Mouse (Mus musculus) small intestine, adult 2 months (tissue): ENCODE measurements around the gene Stom. TPM values are rescaled to one million over a fixed set of nuclear protein-coding genes. Genes with fewer than 3 reads are reported as not detected.

ENCODE experiments used
- H3K27ac ChIP-seq: fragments of 200-500 bp; 2 replicates; pipeline ENCODE4 v1.5.1; 2012; ENCODE audit warnings: low read depth, low read length, control low read depth, inconsistent platforms; ENCODE audit not compliant: insufficient read depth
- H3K27me3 ChIP-seq: fragments of 200-500 bp; 2 replicates; pipeline ENCODE4 v1.6.1; 2012; ENCODE audit warnings: mild to moderate bottlenecking, moderate library complexity, low read length, inconsistent platforms; ENCODE audit not compliant: control insufficient read depth, insufficient read depth
- H3K36me3 ChIP-seq: fragments of 200-500 bp; 2 replicates; pipeline ENCODE4 v1.6.1; 2012; ENCODE audit warnings: mild to moderate bottlenecking, low read length, control low read depth, inconsistent platforms; ENCODE audit not compliant: control insufficient read depth, insufficient read depth
- H3K4me1 ChIP-seq: fragments of 200-500 bp; 2 replicates; pipeline ENCODE4 v1.6.1; 2012; ENCODE audit warnings: low read length, inconsistent platforms, mixed read lengths; ENCODE audit not compliant: control insufficient read depth, insufficient read depth, insufficient read length
- H3K4me3 ChIP-seq: fragments of 200-500 bp; 2 replicates; pipeline ENCODE4 v1.5.1; 2012; ENCODE audit warnings: low read depth, mild to moderate bottlenecking, control low read depth, inconsistent platforms, low read length, moderate library complexity
- CTCF ChIP-seq: fragments of 200-500 bp; IDR thresholded peaks from 2 replicates; pipeline ENCODE4 v1.5.1; 2012; ENCODE audit warnings: low read depth, mild to moderate bottlenecking, control low read depth, inconsistent platforms, low read length, moderate library complexity, mixed read lengths; ENCODE audit not compliant: insufficient replicate concordance, insufficient read length; ENCODE audit errors: extremely low read depth
- POLR2A ChIP-seq: fragments of 200-500 bp; IDR thresholded peaks from 2 replicates; pipeline ENCODE4 v1.6.1; 2012; ENCODE audit warnings: low read depth, mild to moderate bottlenecking, control low read depth, inconsistent platforms, low read length, moderate library complexity
- WGBS: fragments of 180-500 bp; shearing (Covaris S2); methylation state at CpG from one replicate; pipeline ENCODE4 v1.1.7; 2018; 5-methylcytosine and 5-hydroxymethylcytosine counted together
- polyA plus RNA-seq: library from polyadenylated mRNA; depleted of rRNA; stranded (reverse); fragments of >200 nt; gene quantifications from 2 replicates; pipeline ENCODE4 v1.2.3, GENCODE M21; 2012

Stom gene
- polyA plus RNA-seq, 1 experiment, result 55.4 TPM

DNA sequence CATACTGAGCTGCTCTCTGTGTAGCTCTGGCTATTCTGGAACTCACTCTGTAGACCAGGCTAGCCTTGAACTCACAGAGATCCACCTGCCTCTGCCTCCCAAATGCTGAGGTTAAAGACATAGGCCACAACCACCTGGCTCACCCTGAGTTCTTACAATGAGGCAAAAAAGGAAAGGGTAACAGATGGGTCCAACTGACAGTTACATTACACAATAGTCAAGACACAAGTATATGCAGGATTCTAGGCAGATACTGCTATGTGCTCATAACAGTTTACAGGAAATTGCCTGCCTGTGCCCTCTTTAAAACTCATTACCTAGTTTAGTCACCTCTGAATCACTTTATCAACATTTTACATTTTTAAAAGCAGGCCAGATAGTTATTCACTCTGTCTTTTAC, 3.1 kb downstream of the Stom start:
- Histone ChIP-seq H3K36me3 (no peaks in the 10 kb centered on the region), H3K27me3 (no peaks in the 10 kb centered on the region), H3K4me3 (no peak overlapping the region), H3K4me1 (peaks cover 14% of the 10 kb centered on the region), H3K27ac (no peak overlapping the region)
- TF ChIP-seq POLR2A, result no peak
- no peak for TF ChIP-seq CTCF

DNA sequence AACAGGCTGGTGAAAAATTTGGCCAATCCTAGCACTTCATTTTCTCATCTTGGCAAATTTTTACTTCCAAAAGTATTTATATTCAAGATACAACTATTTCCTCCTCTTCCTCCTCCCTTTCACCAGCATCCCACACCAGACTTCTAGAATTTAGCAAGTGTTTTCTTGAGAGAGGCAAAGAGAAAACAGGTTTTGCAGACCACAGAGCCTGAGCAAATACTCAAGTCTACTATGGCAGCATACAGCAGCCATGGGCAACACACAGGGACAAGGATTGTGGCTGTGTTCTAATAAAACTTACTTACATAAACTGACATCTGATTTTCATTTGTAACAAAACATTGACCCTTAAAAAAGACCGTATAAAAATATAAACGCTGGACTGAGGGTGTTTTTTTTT, 5.6 kb downstream of the Stom start:
- no peaks in the 10 kb centered on the region for H3K27me3 ChIP-seq
- peaks cover 7% of the 10 kb centered on the region; the same call in 1 of the 2 replicates for H3K4me1 ChIP-seq
- WGBS, result 63% methylated on average over 2 of the region's 2 CpGs
- H3K27ac ChIP-seq, result no peak overlapping the region
- no peak overlapping the region for H3K4me3 ChIP-seq
- H3K36me3 ChIP-seq, result no peaks in the 10 kb centered on the region
- TF ChIP-seq CTCF, result no peak
- TF ChIP-seq POLR2A, result no peak

DNA sequence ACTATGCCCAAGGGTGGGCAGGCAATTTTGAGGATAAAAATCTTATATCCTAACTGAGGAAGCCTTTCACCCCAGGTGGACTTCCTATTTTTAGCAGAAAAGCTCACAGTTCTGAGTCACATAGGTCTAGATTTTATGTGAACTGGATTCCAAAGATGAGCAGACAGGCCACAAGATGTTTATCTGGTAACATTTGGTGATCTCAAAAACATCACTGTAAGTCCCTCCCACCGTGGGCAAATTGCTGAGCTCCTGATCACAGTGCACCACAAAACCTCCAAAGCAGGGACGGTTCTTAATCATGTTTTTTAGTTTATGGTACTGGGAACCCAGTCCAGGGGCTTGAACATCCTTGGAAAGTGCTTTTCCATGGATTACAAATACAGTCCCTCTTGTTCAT, 7.7 kb downstream of the Stom start:
- TF ChIP-seq POLR2A (no peak), CTCF (no peak)
- Histone ChIP-seq H3K36me3 (peaks cover 1% of the 10 kb centered on the region; the same call in 1 of the 2 replicates), H3K4me3 (no peak overlapping the region), H3K4me1 (peaks cover 7% of the 10 kb centered on the region; the same call in 1 of the 2 replicates), H3K27me3 (no peaks in the 10 kb centered on the region), H3K27ac (no peak overlapping the region)
- WGBS, result 68% methylated on average over 2 of the region's 2 CpGs

DNA sequence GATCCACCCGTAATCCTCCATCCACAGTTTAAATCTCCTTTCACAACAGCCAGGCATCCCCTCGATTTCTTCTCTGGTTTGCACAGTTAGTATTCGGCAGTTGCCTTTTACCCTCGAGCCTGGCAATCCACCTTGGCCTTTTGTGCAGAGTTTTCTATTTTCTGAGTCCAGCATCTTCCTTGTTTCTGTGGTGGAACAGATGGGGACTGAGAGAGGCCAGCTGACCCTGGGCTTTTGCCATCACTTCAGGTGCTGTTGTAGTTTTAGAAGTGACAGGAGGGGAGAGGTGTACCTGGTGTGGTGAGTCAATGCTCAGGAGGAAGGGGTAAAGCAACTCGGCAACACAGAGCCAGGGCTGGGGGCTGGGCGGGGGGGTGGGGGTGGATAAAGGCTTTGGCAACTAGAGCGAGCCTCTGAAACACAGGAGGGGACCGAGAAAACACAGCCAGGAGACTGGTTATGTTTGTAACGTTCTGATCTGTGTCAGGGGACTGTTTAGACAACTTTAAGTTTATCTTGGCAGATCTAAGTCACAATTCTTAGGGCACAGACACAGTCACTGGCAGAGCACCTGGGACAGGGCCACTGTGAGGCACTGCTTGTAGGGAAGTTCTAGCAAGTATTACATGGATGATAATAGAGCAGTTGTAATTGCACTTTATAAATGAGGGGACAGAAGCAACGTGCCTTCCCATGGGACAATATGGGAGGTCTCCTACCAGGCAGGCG, 8.5 kb downstream of the Stom start:
- Histone ChIP-seq H3K27ac (no peak overlapping the region), H3K36me3 (peaks cover 1% of the 10 kb centered on the region), H3K4me3 (no peak overlapping the region), H3K4me1 (peaks cover 10% of the 10 kb centered on the region; the same call in 1 of the 2 replicates), H3K27me3 (no peaks in the 10 kb centered on the region)
- WGBS, result 51% methylated on average over 11 of the region's 11 CpGs
- TF ChIP-seq CTCF (no peak), POLR2A (no peak)

DNA sequence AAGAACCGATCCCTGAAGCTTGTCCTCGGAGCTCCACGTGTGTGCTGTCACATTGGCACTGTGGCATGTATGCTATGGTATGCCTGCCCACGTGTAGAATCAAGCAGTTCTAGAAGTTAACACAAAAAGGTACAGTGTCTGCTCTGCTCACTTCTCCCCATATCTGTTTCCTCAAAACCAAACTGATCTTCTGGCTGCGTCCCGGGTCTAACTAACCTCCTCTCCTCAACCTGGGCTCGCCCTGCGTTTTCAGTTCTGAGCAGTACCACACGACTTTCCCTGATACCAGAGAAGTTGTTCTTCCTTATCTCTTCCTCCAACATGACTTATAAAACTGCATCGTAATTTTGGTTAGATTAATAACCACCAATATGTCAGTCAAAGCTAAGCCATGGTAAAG, 9.2 kb downstream of the Stom start:
- Histone ChIP-seq H3K27ac (no peak overlapping the region), H3K36me3 (peaks cover 1% of the 10 kb centered on the region), H3K27me3 (no peaks in the 10 kb centered on the region), H3K4me3 (no peak overlapping the region), H3K4me1 (peaks cover 9% of the 10 kb centered on the region)
- TF ChIP-seq CTCF (no peak), POLR2A (no peak)
- 38% methylated on average over 10 of the region's 10 CpGs for WGBS

DNA sequence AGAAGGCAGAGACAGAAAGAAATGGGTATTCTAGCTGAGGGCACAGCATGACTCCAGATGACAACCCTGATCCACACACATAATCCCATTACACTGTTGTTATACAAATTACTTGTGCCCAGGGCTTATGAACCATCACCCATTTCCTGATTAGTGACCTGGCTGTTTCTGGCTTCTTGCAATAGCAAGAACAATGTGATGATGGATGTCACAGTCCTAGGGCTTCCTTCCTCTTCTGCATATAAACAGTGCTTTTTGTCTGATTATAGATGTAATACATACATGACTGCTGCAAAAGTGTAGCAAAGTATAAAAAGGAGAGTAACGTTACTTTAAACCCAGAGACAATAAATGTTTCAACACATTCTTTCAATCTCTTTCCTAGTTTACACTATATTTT, 9.8 kb downstream of the Stom start:
- peaks cover 13% of the 10 kb centered on the region for H3K4me1 ChIP-seq
- WGBS, result 76% methylated on average over 1 of the region's 1 CpGs
- H3K4me3 ChIP-seq, result no peak overlapping the region
- no peak overlapping the region for H3K27ac ChIP-seq
- no peaks in the 10 kb centered on the region for H3K27me3 ChIP-seq
- peaks cover 1% of the 10 kb centered on the region for H3K36me3 ChIP-seq
- TF ChIP-seq POLR2A (no peak), CTCF (no peak)

DNA sequence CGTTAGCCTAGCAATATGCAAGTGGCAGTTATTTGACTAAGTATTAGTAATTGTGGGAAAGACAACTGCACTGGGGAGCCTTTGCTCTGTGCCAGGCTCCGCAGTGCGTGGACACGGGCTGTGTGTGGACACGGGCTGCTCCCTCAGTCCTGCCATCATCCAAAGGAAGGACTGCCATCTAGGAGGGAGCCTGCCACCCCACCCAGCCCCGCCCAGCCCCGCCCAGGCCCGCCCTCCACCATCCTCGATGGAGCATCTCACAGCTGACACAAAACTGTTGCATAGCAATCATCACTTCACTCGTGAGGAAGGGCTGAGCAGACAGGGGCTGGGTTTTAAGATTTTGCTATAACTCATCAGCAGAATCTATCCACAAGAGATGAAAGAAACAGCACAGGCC, 10.8 kb downstream of the Stom start:
- H3K27ac ChIP-seq, result no peak overlapping the region
- TF ChIP-seq CTCF (no peak), POLR2A (no peak)
- WGBS, result 56% methylated on average over 10 of the region's 10 CpGs
- H3K4me1 ChIP-seq, result peaks cover 15% of the 10 kb centered on the region
- peaks cover 5% of the 10 kb centered on the region for H3K36me3 ChIP-seq
- no peaks in the 10 kb centered on the region for H3K27me3 ChIP-seq
- no peak overlapping the region for H3K4me3 ChIP-seq
